ENCODE assay signal across 21 mouse cellular contexts in genomic region chr5:113160320-113160719, GRCm38 (mm10).
DNase-seq lines count a peak whose midpoint lies in the region; ATAC-seq lines count a peak whose summit lies in the region.
"Had no signal": no experiment of that assay in that cellular context is flagged by ENCODE, and none has a peak within 500 bp of the region (broad histone marks: within the 10 kb centered on the region; RNA-seq: fewer than 3 reads in every experiment).

No protein-coding gene starts in this region.

- H3K27ac ChIP-seq in forebrain, embryonic 10.5 days = 0 out of 2 replicates have a peak overlapping the region, but pooled peaks have one; percentile 31
- no peak overlapping the region; the same call in 1 of the 2 replicates for H3K27ac ChIP-seq in forebrain, embryonic 12.5 days
- peak overlapping the region; percentile 65 for H3K27ac ChIP-seq in hindbrain, embryonic 10.5 days
- H3K27ac ChIP-seq in hindbrain, embryonic 12.5 days = no peak overlapping the region
- H3K27ac ChIP-seq in lung, embryonic 16.5 days (ENCODE audit: low read length) = no peak overlapping the region
- peak overlapping the region; percentile 73 for H3K27ac ChIP-seq in embryonic facial prominence, embryonic 10.5 days (replicated peaks)
- H3K27ac ChIP-seq: kidney, postnatal 0 days; limb, embryonic 12.5 days; liver, embryonic 14.5 days had no signal

- H3K36me3 ChIP-seq in forebrain, embryonic 10.5 days (replicated peaks) = no peaks in the 10 kb centered on the region
- no peaks in the 10 kb centered on the region for H3K36me3 ChIP-seq in forebrain, embryonic 12.5 days (replicated peaks)
- no peaks in the 10 kb centered on the region for H3K36me3 ChIP-seq in hindbrain, embryonic 10.5 days
- no peaks in the 10 kb centered on the region for H3K36me3 ChIP-seq in hindbrain, embryonic 12.5 days
- no peaks in the 10 kb centered on the region for H3K36me3 ChIP-seq in lung, embryonic 16.5 days (ENCODE audit: control insufficient read depth, insufficient read depth, low read length)
- no peaks in the 10 kb centered on the region for H3K36me3 ChIP-seq in embryonic facial prominence, embryonic 10.5 days (replicated peaks)
- H3K36me3 ChIP-seq: limb, embryonic 12.5 days had no signal

- DNase-seq in forebrain, embryonic 10.5 days (ENCODE audit: extremely low spot score, low spot score) = no peak
- DNase-seq in hindbrain, embryonic 10.5 days (ENCODE audit: low spot score) = no peak
- DNase-seq in lung, adult 18-20 months = no peak
- DNase-seq in embryonic facial prominence, embryonic 10.5 days (ENCODE audit: low spot score) = no peak
- no peak for DNase-seq in gastrocnemius, adult 8-10 months (ENCODE audit: low spot score in 2 of 2)
- DNase-seq: adrenal gland, adult 2 months; cerebellum, adult 8-10 months; gastrocnemius, postnatal 36 days; heart, postnatal 10 days; kidney, adult 11 months; right cerebral cortex, postnatal 14 days; spleen, adult 18-20 months; thymus, postnatal 25 days had no signal

- WGBS in forebrain, embryonic 10.5 days = 83% methylated on average over 10 of the region's 10 CpGs
- WGBS in forebrain, embryonic 12.5 days = 81% methylated on average over 10 of the region's 10 CpGs
- WGBS in hindbrain, embryonic 10.5 days = 72% methylated on average over 10 of the region's 10 CpGs
- WGBS in hindbrain, embryonic 12.5 days = 66% methylated on average over 10 of the region's 10 CpGs
- 66% methylated on average over 10 of the region's 10 CpGs for WGBS in lung, embryonic 16.5 days
- 76% methylated on average over 10 of the region's 10 CpGs for WGBS in embryonic facial prominence, embryonic 10.5 days

- no peak overlapping the region for H3K4me3 ChIP-seq in forebrain, embryonic 10.5 days
- H3K4me3 ChIP-seq in forebrain, embryonic 12.5 days (replicated peaks) = no peak overlapping the region
- H3K4me3 ChIP-seq in hindbrain, embryonic 10.5 days = no peak overlapping the region
- no peak overlapping the region for H3K4me3 ChIP-seq in hindbrain, embryonic 12.5 days
- no peak overlapping the region for H3K4me3 ChIP-seq in lung, embryonic 16.5 days (ENCODE audit: low read length)
- no peak overlapping the region for H3K4me3 ChIP-seq in embryonic facial prominence, embryonic 10.5 days
- H3K4me3 ChIP-seq: erythroblast, embryonic 14.5 days; limb, embryonic 12.5 days had no signal

- peaks cover 8% of the 10 kb centered on the region; the same call in 1 of the 2 replicates for H3K27me3 ChIP-seq in forebrain, embryonic 10.5 days (ENCODE audit: poor library complexity, severe bottlenecking)
- H3K27me3 ChIP-seq in forebrain, embryonic 12.5 days = 0 out of 2 replicates have a peak, but pooled peaks cover 3% of the 10 kb centered on the region
- H3K27me3 ChIP-seq in hindbrain, embryonic 10.5 days (ENCODE audit: insufficient read depth, poor library complexity, severe bottlenecking) = 0 out of 2 replicates have a peak, but pooled peaks cover 4% of the 10 kb centered on the region
- H3K27me3 ChIP-seq in hindbrain, embryonic 12.5 days = peaks cover 7% of the 10 kb centered on the region; the same call in 1 of the 2 replicates
- no peaks in the 10 kb centered on the region for H3K27me3 ChIP-seq in lung, embryonic 16.5 days (ENCODE audit: control insufficient read depth, insufficient read depth, low read depth, low read length)
- 0 out of 2 replicates have a peak, but pooled peaks cover 5% of the 10 kb centered on the region for H3K27me3 ChIP-seq in embryonic facial prominence, embryonic 10.5 days (replicated peaks; ENCODE audit: low read depth, poor library complexity, severe bottlenecking)

- no peak overlapping the region for H3K4me2 ChIP-seq in forebrain, embryonic 12.5 days
- H3K4me2 ChIP-seq in hindbrain, embryonic 12.5 days (replicated peaks) = no peak overlapping the region
- H3K4me2 ChIP-seq in lung, embryonic 16.5 days (ENCODE audit: low read depth, low read length) = no peak overlapping the region
- H3K4me2 ChIP-seq: limb, embryonic 12.5 days had no signal

- ATAC-seq in forebrain, embryonic 12.5 days (ENCODE audit: low FRiP score) = no peak
- ATAC-seq in hindbrain, embryonic 12.5 days (ENCODE audit: low FRiP score) = no peak
- no peak for ATAC-seq in lung, embryonic 16.5 days (ENCODE audit: low read depth)
- ATAC-seq: lung, postnatal 0 days had no signal

- no peaks in the 10 kb centered on the region for H3K9me3 ChIP-seq in forebrain, embryonic 10.5 days
- H3K9me3 ChIP-seq in forebrain, embryonic 12.5 days = no peaks in the 10 kb centered on the region
- no peaks in the 10 kb centered on the region for H3K9me3 ChIP-seq in hindbrain, embryonic 10.5 days
- no peaks in the 10 kb centered on the region for H3K9me3 ChIP-seq in hindbrain, embryonic 12.5 days (replicated peaks)
- no peaks in the 10 kb centered on the region for H3K9me3 ChIP-seq in lung, embryonic 16.5 days (ENCODE audit: control insufficient read depth, low read length)
- H3K9me3 ChIP-seq in embryonic facial prominence, embryonic 10.5 days = no peaks in the 10 kb centered on the region
- H3K9me3 ChIP-seq: limb, embryonic 12.5 days had no signal

- H3K4me1 ChIP-seq in forebrain, embryonic 10.5 days = peaks cover 70% of the 10 kb centered on the region
- peaks cover 44% of the 10 kb centered on the region for H3K4me1 ChIP-seq in forebrain, embryonic 12.5 days
- peaks cover 84% of the 10 kb centered on the region for H3K4me1 ChIP-seq in hindbrain, embryonic 10.5 days (replicated peaks)
- H3K4me1 ChIP-seq in hindbrain, embryonic 12.5 days = peaks cover 67% of the 10 kb centered on the region
- H3K4me1 ChIP-seq in lung, embryonic 16.5 days (replicated peaks; ENCODE audit: control insufficient read depth, insufficient read depth, low read length) = peaks cover 42% of the 10 kb centered on the region
- peaks cover 85% of the 10 kb centered on the region for H3K4me1 ChIP-seq in embryonic facial prominence, embryonic 10.5 days

- H3K9ac ChIP-seq in forebrain, embryonic 12.5 days = no peak overlapping the region
- H3K9ac ChIP-seq in hindbrain, embryonic 12.5 days = no peak overlapping the region
- 0 out of 2 replicates have a peak overlapping the region, but pooled peaks have one; percentile 13 for H3K9ac ChIP-seq in lung, embryonic 16.5 days (ENCODE audit: low read length)
- H3K9ac ChIP-seq: limb, embryonic 12.5 days; liver, embryonic 14.5 days had no signal

Comparison
In these comparisons a context has a peak if more than half of its experiments do, and no peak if none do; other contexts are left out.
1. H3K27ac ChIP-seq: peak in forebrain, embryonic 10.5 days (single experiment), hindbrain, embryonic 10.5 days (single experiment) and embryonic facial prominence, embryonic 10.5 days (single experiment); none in forebrain, embryonic 12.5 days (single experiment), hindbrain, embryonic 12.5 days (single experiment) and lung, embryonic 16.5 days (single experiment).